Mouse (Mus musculus) heart, adult 2 months (tissue): ENCODE measurements around the gene Trpc4. TPM values are rescaled to one million over a fixed set of nuclear protein-coding genes. Genes with fewer than 3 reads are reported as not detected.

ENCODE experiments used
- DNase-seq, 2 experiments: peaks; one replicate each; pipeline ENCODE4 v3.0.0; 2021
- H3K27ac ChIP-seq: fragments of 200-600 bp; 2 replicates; pipeline ENCODE4 v1.8.1; 2022
- H3K27me3 ChIP-seq: fragments of 200-500 bp; 2 replicates; pipeline ENCODE4 v1.6.1; 2012; ENCODE audit warnings: mild to moderate bottlenecking, low read length, inconsistent platforms, mixed read lengths; ENCODE audit not compliant: control insufficient read depth, insufficient read depth
- H3K36me3 ChIP-seq: fragments of 200-500 bp; 2 replicates; pipeline ENCODE4 v1.6.1; 2012; ENCODE audit warnings: low read length, inconsistent platforms; ENCODE audit not compliant: control insufficient read depth, insufficient read depth
- H3K4me1 ChIP-seq: fragments of 200-500 bp; 2 replicates; pipeline ENCODE4 v1.6.1; 2011; ENCODE audit warnings: low read length; ENCODE audit not compliant: control insufficient read depth, insufficient read depth
- H3K4me3 ChIP-seq: fragments of 200-600 bp; 2 replicates; pipeline ENCODE4 v1.8.1; 2022
- H3K79me2 ChIP-seq: fragments of 200-500 bp; replicated peaks from 2 replicates; pipeline ENCODE4 v1.6.1; 2012; ENCODE audit warnings: mild to moderate bottlenecking, inconsistent platforms, low read length, moderate library complexity, mixed read lengths; ENCODE audit not compliant: control insufficient read depth, insufficient read depth
- H3K9ac ChIP-seq: fragments of 200-500 bp; 2 replicates; pipeline ENCODE4 v1.6.1; 2012; ENCODE audit warnings: low read depth, mild to moderate bottlenecking, control low read depth, inconsistent platforms, low read length, mixed read lengths
- CTCF ChIP-seq: fragments of 200-600 bp; IDR thresholded peaks from 2 replicates; pipeline ENCODE4 v1.8.1; 2022; ENCODE audit warnings: antibody characterized with exemption, mild to moderate bottlenecking, moderate library complexity
- EP300 ChIP-seq: fragments of 200-500 bp; IDR thresholded peaks from 2 replicates; pipeline ENCODE4 v1.6.1; 2011; ENCODE audit warnings: low read depth, low read length, control low read depth; ENCODE audit not compliant: insufficient read depth
- POLR2A ChIP-seq: fragments of 200-500 bp; IDR thresholded peaks from 2 replicates; pipeline ENCODE4 v1.6.1; 2011; ENCODE audit warnings: mild to moderate bottlenecking, low read depth, low read length, control low read depth; ENCODE audit not compliant: insufficient read depth
- WGBS: fragments of 180-500 bp; shearing (Covaris S2); methylation state at CpG from one replicate; pipeline ENCODE4 v1.1.7; 2018; 5-methylcytosine and 5-hydroxymethylcytosine counted together
- intact Hi-C: fragments of 180-260 bp; cut with DNase I; formaldehyde crosslinking; loops from one replicate; pipeline ENCODE4 v1.15.1; 2025
- polyA plus RNA-seq: library from polyadenylated mRNA; depleted of rRNA; stranded (reverse); fragments of >200 nt; gene quantifications from 2 replicates; pipeline ENCODE4 v1.2.3, GENCODE M21; 2012; rRNA removed
- total RNA-seq, 2 experiments: library from RNA; stranded (reverse); gene quantifications; 2 replicates each; pipeline ENCODE4 v1.2.3; 2021

The Trpc4 gene
- total and polyA plus RNA-seq, 3 experiments: 0.06 to 0.20 (median 0.16) TPM

- no peaks in the 10 kb centered on the region for H3K27me3 ChIP-seq
- H3K27ac ChIP-seq: peak overlapping the region; percentile 48
- no peak overlapping the region for H3K4me3 ChIP-seq
- peak; percentile 36 to 54 for DNase-seq
- WGBS: 26% methylated on average over 15 of the region's 15 CpGs
- H3K4me1 ChIP-seq: peaks cover 4% of the 10 kb centered on the region
- no peak overlapping the region; the same call in 1 of the 2 replicates for H3K9ac ChIP-seq
- TF ChIP-seq EP300 (no peak), POLR2A (no peak), CTCF (no peak)
- intact Hi-C loops: loop anchor here (10.0 kb wide), 1 partner anchor 236 kb away; no protein-coding TSS in a partner anchor
- no peaks in the 10 kb centered on the region for H3K79me2 ChIP-seq
- H3K36me3 ChIP-seq: no peaks in the 10 kb centered on the region
Observed at GRCm38 (mm10) chr3:54358463-54359189, 202.8 kb downstream of the Trpc4 start.

- H3K79me2 ChIP-seq: no peaks in the 10 kb centered on the region
- peaks cover 4% of the 10 kb centered on the region for H3K4me1 ChIP-seq
- intact Hi-C loops: no loop called here
- DNase-seq: peak; percentile 9 to 22
- WGBS: 44% methylated on average over 6 of the region's 6 CpGs
- no peaks in the 10 kb centered on the region for H3K27me3 ChIP-seq
- H3K9ac ChIP-seq: no peak within 1 kb of the TSS
- no peaks in the 10 kb centered on the region for H3K36me3 ChIP-seq
- H3K4me3 ChIP-seq: no peak within 1 kb of the TSS
- peak within 1 kb of the TSS; percentile 17 for H3K27ac ChIP-seq
- no peak for TF ChIP-seq CTCF
- TF ChIP-seq POLR2A: peak; percentile 57; the same call in 1 of the 2 replicates
- no peak for TF ChIP-seq EP300
Observed at GRCm38 (mm10) chr3:54360897-54361296, 205.1 kb downstream of the Trpc4 start, which contains the start of gene Postn. Gene Postn, plus strand, starts transcription at chr3:54361109.

- H3K4me3 ChIP-seq: no peak overlapping the region
- TF ChIP-seq CTCF (no peak), POLR2A (no peak), EP300 (no peak)
- no peaks in the 10 kb centered on the region for H3K27me3 ChIP-seq
- H3K79me2 ChIP-seq: no peaks in the 10 kb centered on the region
- H3K9ac ChIP-seq: no peak overlapping the region
- H3K36me3 ChIP-seq: no peaks in the 10 kb centered on the region
- H3K4me1 ChIP-seq: peaks cover 4% of the 10 kb centered on the region
- no peak overlapping the region; the same call in 1 of the 2 replicates for H3K27ac ChIP-seq
- DNase-seq: no peak
- intact Hi-C loops: no loop called here
Observed at GRCm38 (mm10) chr3:54361656-54362055, 205.8 kb downstream of the Trpc4 start.

Other genes with a start within 250 kb of the Trpc4 start
- gene Postn, start 205.1 kb downstream of the Trpc4 start, total RNA-seq: 10 to 100 TPM; 12.4 to 14.4 TPM
- gene Postn, start 205.1 kb downstream of the Trpc4 start, polyA plus RNA-seq: 17.2 and 34.3 TPM in 2 replicates